Mouse (Mus musculus): ENCODE data around the gene Ppip5k2.

Ppip5k2 gene

GRCm38 (mm10) chr1:97754392-97754791 lies 15.8 kb downstream of the Ppip5k2 start:
- no peak for DNase-seq (ENCODE audit: low spot score in 2 of 2)

GRCm38 (mm10) chr1:97753216-97753615 lies 17.0 kb downstream of the Ppip5k2 start:
- no peak for DNase-seq (ENCODE audit: low spot score in 2 of 2)

DNA sequence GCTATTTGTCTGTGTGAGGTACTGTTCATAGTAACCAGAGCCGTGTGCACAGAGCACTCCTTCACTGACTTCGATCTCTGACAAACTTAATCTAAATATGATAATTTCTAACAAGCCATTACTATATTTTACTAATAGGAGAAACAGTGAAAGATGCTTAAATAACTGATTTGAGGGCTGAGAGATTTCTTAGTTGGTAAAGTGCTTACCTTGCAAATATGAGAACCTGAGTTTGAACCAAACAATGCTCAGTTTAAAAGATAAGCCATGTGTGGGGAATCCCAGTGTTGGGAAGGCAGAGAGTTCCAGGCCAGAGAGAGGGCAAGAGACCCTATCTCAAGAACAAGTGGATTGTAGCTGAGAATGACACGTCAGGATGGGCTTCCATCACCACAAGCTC lies 22.0 kb downstream of the Ppip5k2 start:
- no peak for DNase-seq (ENCODE audit: low spot score in 2 of 2)

DNA sequence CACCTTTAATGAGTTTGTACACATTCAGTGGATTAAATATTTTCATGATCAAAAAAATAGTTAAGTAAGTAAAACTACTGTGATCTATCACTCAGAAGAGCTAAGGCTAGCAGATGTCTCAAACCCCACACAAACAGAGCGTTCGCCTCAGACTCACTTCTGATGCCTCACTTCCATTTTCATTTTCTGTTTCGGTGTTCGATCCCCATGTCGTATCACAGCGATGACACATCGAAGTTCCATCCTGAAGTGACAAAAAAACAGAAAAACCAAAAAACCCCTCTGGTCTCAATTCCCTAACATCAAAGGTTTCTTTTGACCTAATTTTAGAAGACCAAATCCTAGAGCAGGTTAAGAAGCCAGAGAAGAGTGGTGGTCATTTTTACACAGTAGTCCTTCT lies 23.9 kb downstream of the Ppip5k2 start:
- DNase-seq (ENCODE audit: low spot score in 2 of 2), result no peak

GRCm38 (mm10) chr1:97745712-97746111 lies 24.5 kb downstream of the Ppip5k2 start:
- DNase-seq (ENCODE audit: low spot score in 2 of 2), result no peak

GRCm38 (mm10) chr1:97743063-97743462 lies 27.1 kb downstream of the Ppip5k2 start:
- DNase-seq (ENCODE audit: low spot score in 2 of 2), result no peak

GRCm38 (mm10) chr1:97729339-97729738 lies 40.9 kb downstream of the Ppip5k2 start:
- DNase-seq (ENCODE audit: low spot score in 2 of 2), result no peak

DNA sequence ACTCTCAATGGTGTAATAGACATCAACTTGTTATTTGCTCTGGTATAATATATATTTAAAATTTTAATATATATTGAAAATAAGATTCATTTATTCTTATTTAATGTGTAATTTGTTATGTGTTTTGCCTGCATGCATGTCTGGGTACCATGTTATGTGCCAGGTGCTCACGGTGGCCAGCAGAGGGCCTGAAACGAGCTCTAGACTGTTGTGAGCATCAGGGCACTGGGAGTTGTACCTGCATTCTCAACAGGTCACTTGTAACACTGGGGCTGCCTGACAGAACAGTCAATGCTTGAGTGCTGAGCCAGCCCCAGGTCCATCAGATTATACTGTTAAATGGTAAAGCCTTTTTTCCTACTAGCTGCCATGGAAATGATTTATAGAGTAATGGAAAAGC lies 43.5 kb downstream of the Ppip5k2 start:
- no peak for DNase-seq (ENCODE audit: low spot score in 2 of 2)

DNA sequence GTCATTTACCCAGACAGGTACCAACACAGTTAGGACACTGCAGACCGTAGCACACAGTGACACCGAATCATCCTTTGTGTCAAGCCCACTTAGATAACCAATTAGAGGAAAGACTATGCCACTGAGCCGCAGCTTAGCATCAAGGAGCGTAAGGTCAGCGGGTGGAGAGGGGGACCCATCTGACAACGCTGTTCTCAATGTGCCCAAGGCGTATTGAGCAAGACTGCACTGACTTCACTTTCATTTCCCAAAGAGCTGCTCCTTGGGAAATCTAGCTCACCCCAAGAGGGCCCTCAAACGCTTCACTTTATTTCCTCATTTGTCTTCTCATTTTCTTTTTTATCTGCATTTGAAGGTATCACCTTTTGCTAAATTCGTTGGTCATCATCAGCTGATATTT lies 51.8 kb downstream of the Ppip5k2 start:
- DNase-seq (ENCODE audit: low spot score in 2 of 2), result no peak

GRCm38 (mm10) chr1:97714334-97714868 lies 55.8 kb downstream of the Ppip5k2 start:
- DNase-seq (ENCODE audit: low spot score in 2 of 2), result no peak

DNA sequence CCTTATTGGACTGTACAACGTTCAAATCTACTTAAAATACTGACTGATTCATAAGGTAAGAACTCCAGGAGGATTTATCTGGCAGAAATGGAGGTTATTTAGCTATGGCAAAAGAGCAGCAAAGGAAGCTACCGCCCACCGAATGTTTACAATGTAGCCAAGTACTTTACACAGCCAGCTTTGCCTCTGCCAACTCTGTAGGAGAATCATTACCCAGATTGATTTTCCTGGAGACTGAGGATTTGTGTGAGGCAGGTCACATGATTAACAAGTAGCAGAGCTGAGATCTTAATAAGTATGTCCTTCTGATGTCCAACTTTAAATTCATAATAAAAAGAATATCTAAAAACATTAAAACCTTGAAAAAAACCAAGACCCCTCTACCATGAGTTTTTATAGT lies 59.7 kb downstream of the Ppip5k2 start:
- no peak for DNase-seq (ENCODE audit: low spot score in 2 of 2)

GRCm38 (mm10) chr1:97705389-97705788 lies 64.8 kb downstream of the Ppip5k2 start:
- DNase-seq (ENCODE audit: low spot score in 2 of 2), result no peak

- no peak for DNase-seq (ENCODE audit: low spot score in 2 of 2)
These were observed 65.6 kb downstream of the Ppip5k2 start for GRCm38 (mm10) chr1:97704646-97705045.

- no peak for DNase-seq (ENCODE audit: low spot score in 2 of 2)
These were observed 71.1 kb downstream of the Ppip5k2 start for GRCm38 (mm10) chr1:97698956-97699570.

GRCm38 (mm10) chr1:97697273-97697672 lies 72.9 kb downstream of the Ppip5k2 start:
- DNase-seq (ENCODE audit: low spot score in 2 of 2), result no peak

GRCm38 (mm10) chr1:97693825-97694224 lies 76.4 kb downstream of the Ppip5k2 start:
- DNase-seq (ENCODE audit: low spot score in 2 of 2), result no peak

- no peak for DNase-seq (ENCODE audit: low spot score in 2 of 2)
These were observed 81.5 kb downstream of the Ppip5k2 start for GRCm38 (mm10) chr1:97688756-97689155.

- DNase-seq (ENCODE audit: low spot score in 2 of 2), result no peak
These were observed 93.6 kb downstream of the Ppip5k2 start for GRCm38 (mm10) chr1:97676526-97677177.

DNA sequence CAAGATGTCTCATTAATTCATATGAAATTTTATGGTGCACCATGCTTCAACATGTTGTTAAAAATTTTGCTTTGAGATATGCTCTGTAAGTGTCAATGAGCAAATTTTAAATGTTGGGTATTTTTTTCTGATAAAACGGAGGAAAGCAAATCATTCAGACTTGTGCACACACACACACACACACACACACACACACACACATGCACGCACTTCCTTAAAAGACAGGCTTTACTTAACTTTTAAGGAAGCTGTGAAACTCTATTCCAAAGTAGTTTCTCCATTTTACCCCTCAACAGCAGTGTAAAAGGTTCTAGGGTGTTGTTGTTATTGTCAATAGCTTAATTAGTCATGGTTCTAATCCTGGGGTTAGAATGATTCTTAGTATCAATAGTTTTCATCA lies 94.1 kb downstream of the Ppip5k2 start:
- no peak for DNase-seq (ENCODE audit: low spot score in 2 of 2)

DNA sequence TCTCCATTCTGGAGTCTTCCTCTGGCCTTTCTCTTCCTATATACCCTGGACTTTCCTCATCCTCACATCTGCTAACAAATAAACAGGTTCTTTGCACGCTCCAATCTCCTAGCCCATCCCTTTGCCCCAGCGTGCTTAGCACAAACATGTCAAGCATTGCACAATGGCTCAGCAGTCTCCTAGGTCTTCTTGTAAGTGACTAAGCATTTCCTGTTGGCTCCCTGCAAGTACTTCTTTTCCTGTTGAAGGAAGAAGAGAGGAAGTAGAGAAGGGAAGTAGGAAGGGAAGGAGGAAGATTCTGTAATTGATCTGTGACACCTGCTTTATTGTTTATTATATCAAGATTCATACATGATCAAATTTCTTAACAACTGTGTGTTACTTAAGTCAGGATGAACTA lies 97.4 kb downstream of the Ppip5k2 start:
- no peak for DNase-seq (ENCODE audit: low spot score in 2 of 2)

GRCm38 (mm10) chr1:97667288-97667687 lies 102.9 kb downstream of the Ppip5k2 start:
- DNase-seq (ENCODE audit: low spot score in 2 of 2), result no peak

- no peak for DNase-seq (ENCODE audit: low spot score in 2 of 2)
These were observed 107.9 kb downstream of the Ppip5k2 start for GRCm38 (mm10) chr1:97662324-97662723.

All from frontal cortex, postnatal 10 days (tissue).